ENCODE assay signal across 8 mouse cellular contexts in the genomic region with DNA sequence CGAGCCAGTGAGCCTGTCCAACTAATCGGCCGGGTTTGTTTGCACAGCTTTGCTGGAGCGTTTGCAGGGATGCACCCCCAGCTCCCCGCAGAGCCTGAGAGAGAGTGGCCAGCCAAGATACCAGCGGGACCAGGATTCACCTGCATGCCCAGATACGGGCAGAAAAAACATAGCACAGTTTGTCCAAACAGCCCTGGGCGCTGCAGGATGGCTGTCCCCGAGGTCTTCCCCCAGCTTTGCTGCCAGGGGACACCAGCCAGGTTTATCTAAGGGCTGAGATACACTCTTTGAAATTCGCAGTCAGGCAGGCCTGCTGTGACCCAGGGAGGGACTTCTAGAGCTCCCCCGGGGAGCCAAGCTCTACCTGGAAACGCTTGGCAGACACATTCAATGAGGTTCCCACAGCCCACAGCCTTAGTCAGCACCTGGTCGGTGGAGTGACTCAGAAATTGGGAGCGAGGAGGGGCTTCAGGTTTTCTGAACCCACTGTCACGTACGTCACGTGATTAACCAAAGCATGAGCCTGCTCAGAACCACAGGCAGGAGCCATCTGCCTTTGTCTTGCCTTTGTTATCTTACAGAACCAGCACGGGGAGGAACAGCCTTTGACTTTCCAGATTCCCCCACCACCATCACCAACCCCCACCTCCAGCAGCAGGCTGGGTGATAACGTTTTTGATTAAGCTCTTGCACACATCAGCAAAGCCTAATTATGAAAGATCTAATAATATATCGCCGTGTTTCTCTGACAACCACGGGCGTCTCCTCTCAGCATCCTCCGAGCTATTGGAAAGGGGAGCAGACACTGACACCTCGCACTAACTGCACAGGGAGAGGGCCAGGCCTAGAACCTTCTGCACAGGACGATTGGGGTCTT.
A peak's percentile ranks its signal among the peaks of the same experiment; 100 is the strongest.
DNase-seq lines count a peak whose midpoint lies in the region; ATAC-seq and TF ChIP-seq lines count a peak whose summit lies in the region.

No protein-coding gene starts in this region.

- H3K4me1 ChIP-seq in intestine, embryonic 15.5 days (replicated peaks): peaks cover 8% of the 10 kb centered on the region
- peaks cover 18% of the 10 kb centered on the region for H3K4me1 ChIP-seq in liver, embryonic 11.5 days (replicated peaks; ENCODE audit: control insufficient read depth, insufficient read depth, low read length)
- H3K4me1 ChIP-seq in neural tube, embryonic 15.5 days: peaks cover 34% of the 10 kb centered on the region
- H3K4me1 ChIP-seq in thymus, adult 2 months (replicated peaks; ENCODE audit: control insufficient read depth, insufficient read depth, low read length): no peaks in the 10 kb centered on the region; the same call in 1 of the 2 replicates

- intact Hi-C loops in gastrocnemius, postnatal 36 days (cut with DNase I): no loop called here

- H3K4me3 ChIP-seq in intestine, embryonic 15.5 days (replicated peaks): no peak overlapping the region
- H3K4me3 ChIP-seq in liver, embryonic 11.5 days (ENCODE audit: low read depth, low read length): 0 out of 2 replicates have a peak overlapping the region, but pooled peaks have one; percentile 0
- H3K4me3 ChIP-seq in neural tube, embryonic 15.5 days (replicated peaks): peak overlapping the region; percentile 10; the same call in 1 of the 2 replicates
- no peak overlapping the region for H3K4me3 ChIP-seq in thymus, adult 2 months (ENCODE audit: control insufficient read depth, insufficient read depth, low read length)

- ATAC-seq in intestine, embryonic 15.5 days: peak; percentile 57
- ATAC-seq in liver, embryonic 11.5 days (replicated peaks; ENCODE audit: low FRiP score): peak; percentile 86
- peak; percentile 80 for ATAC-seq in neural tube, embryonic 15.5 days (ENCODE audit: low FRiP score)

- TF ChIP-seq CTCF in thymus, adult 2 months (IDR thresholded peaks at IDR 0.05; ENCODE audit: borderline replicate concordance, control insufficient read depth, extremely low read depth, insufficient read depth, low read length, poor library complexity): no peak

- H3K4me2 ChIP-seq in intestine, embryonic 15.5 days (replicated peaks): peak overlapping the region; percentile 43
- peak overlapping the region; percentile 57 for H3K4me2 ChIP-seq in liver, embryonic 11.5 days
- peak overlapping the region; percentile 52 for H3K4me2 ChIP-seq in neural tube, embryonic 15.5 days

- TF ChIP-seq POLR2A in thymus, adult 2 months (IDR thresholded peaks at IDR 0.05; ENCODE audit: control insufficient read depth, extremely low read depth, insufficient read depth, low read length, poor library complexity): no peak

- DNase-seq in kidney, postnatal 10 days: peak; percentile 21
- no peak for DNase-seq in kidney, adult 9 months
- peak; percentile 96 to 97 for DNase-seq in cerebellum, postnatal 25 days
- peak; percentile 23 to 43 for DNase-seq in gastrocnemius, postnatal 36 days
- DNase-seq in liver, embryonic 11.5 days (ENCODE audit: low spot score): peak; percentile 54
- DNase-seq in thymus, adult 2 months: no peak

- H3K27ac ChIP-seq in intestine, embryonic 15.5 days: no peak overlapping the region
- H3K27ac ChIP-seq in liver, embryonic 11.5 days (ENCODE audit: low read depth, low read length): no peak overlapping the region
- peak overlapping the region; percentile 24; the same call in 1 of the 2 replicates for H3K27ac ChIP-seq in neural tube, embryonic 15.5 days (replicated peaks)
- H3K27ac ChIP-seq in thymus, adult 2 months (ENCODE audit: control insufficient read depth, insufficient read depth, low read length): no peak overlapping the region

- whole genome bisulfite sequencing in intestine, embryonic 15.5 days: 25% methylated on average over 26 of the region's 26 CpGs
- 8% methylated on average over 26 of the region's 26 CpGs for WGBS in liver, embryonic 11.5 days
- 8% methylated on average over 26 of the region's 26 CpGs for WGBS in neural tube, embryonic 15.5 days
- 40% methylated on average over 26 of the region's 26 CpGs for WGBS in thymus, adult 2 months

- no peaks in the 10 kb centered on the region for H3K36me3 ChIP-seq in intestine, embryonic 15.5 days
- no peaks in the 10 kb centered on the region for H3K36me3 ChIP-seq in liver, embryonic 11.5 days (ENCODE audit: control insufficient read depth, insufficient read depth, low read length)
- no peaks in the 10 kb centered on the region for H3K36me3 ChIP-seq in neural tube, embryonic 15.5 days
- H3K36me3 ChIP-seq in thymus, adult 2 months (ENCODE audit: control insufficient read depth, insufficient read depth, low read length): no peaks in the 10 kb centered on the region

- H3K27me3 ChIP-seq in intestine, embryonic 15.5 days (replicated peaks): no peaks in the 10 kb centered on the region
- H3K27me3 ChIP-seq in liver, embryonic 11.5 days (replicated peaks; ENCODE audit: control insufficient read depth, insufficient read depth, low read length): peaks cover 8% of the 10 kb centered on the region; the same call in 1 of the 2 replicates
- H3K27me3 ChIP-seq in neural tube, embryonic 15.5 days (replicated peaks): no peaks in the 10 kb centered on the region
- no peaks in the 10 kb centered on the region for H3K27me3 ChIP-seq in thymus, adult 2 months (ENCODE audit: control insufficient read depth, insufficient read depth, low read length)

- no peaks in the 10 kb centered on the region for H3K9me3 ChIP-seq in intestine, embryonic 15.5 days
- H3K9me3 ChIP-seq in liver, embryonic 11.5 days (ENCODE audit: control insufficient read depth, low read length): no peaks in the 10 kb centered on the region
- no peaks in the 10 kb centered on the region for H3K9me3 ChIP-seq in neural tube, embryonic 15.5 days (replicated peaks)

- H3K9ac ChIP-seq in intestine, embryonic 15.5 days: no peak overlapping the region
- no peak overlapping the region for H3K9ac ChIP-seq in liver, embryonic 11.5 days (ENCODE audit: low read depth, low read length)
- H3K9ac ChIP-seq in neural tube, embryonic 15.5 days (replicated peaks): peak overlapping the region; percentile 10; the same call in 1 of the 2 replicates

Comparison
In these comparisons a context has a peak if more than half of its experiments do, and no peak if none do; other contexts are left out.
1. DNase-seq: peak in kidney, postnatal 10 days (single experiment), cerebellum, postnatal 25 days (2 of 2), gastrocnemius, postnatal 36 days (2 of 2) and liver, embryonic 11.5 days (single experiment); none in kidney, adult 9 months (single experiment) and thymus, adult 2 months (single experiment).
2. H3K4me3 ChIP-seq: peak in liver, embryonic 11.5 days (single experiment) and neural tube, embryonic 15.5 days (single experiment); none in intestine, embryonic 15.5 days (single experiment) and thymus, adult 2 months (single experiment).
3. Peak in every context shown above with its lines, with median percentiles within 50 percentile points of each other: ATAC-seq and H3K4me2 ChIP-seq.